Mouse (Mus musculus): Measurements from ENCODE around the gene Smim13. TPM values are rescaled to one million over a fixed set of nuclear protein-coding genes. Genes with fewer than 3 reads are reported as not detected.

Smim13 gene
- polyA plus RNA-seq, 1 experiment, result 4.2 TPM

GRCm38 (mm10) chr13:41291466-41291974, 41.9 kb downstream of the Smim13 start:
- no peaks in the 10 kb centered on the region for H3K79me3 ChIP-seq (ENCODE audit: low read depth)
- H3K4me3 ChIP-seq (ENCODE audit: insufficient read depth, poor library complexity, severe bottlenecking), result no peak overlapping the region
- H3K36me3 ChIP-seq (ENCODE audit: control insufficient read depth, insufficient read depth), result no peaks in the 10 kb centered on the region
- no peak overlapping the region for H3ac ChIP-seq (ENCODE audit: control insufficient read depth, insufficient read length, low read depth)
- TF ChIP-seq MYOG (IDR thresholded peaks at IDR 0.05; ENCODE audit: control insufficient read depth, extremely low read depth, insufficient read length) (no peak), USF1 (IDR thresholded peaks at IDR 0.05; ENCODE audit: low read depth) (no peak), MYOD1 (IDR thresholded peaks at IDR 0.05; ENCODE audit: control insufficient read depth, insufficient read length, low read depth) (no peak), FOSL1 (IDR thresholded peaks at IDR 0.05; ENCODE audit: insufficient read depth, low read length, poor library complexity, severe bottlenecking) (no peak), CTCF (IDR thresholded peaks at IDR 0.05; ENCODE audit: control insufficient read depth, insufficient read depth, insufficient read length) (no peak), MAX (IDR thresholded peaks at IDR 0.05) (no peak), CEBPB (IDR thresholded peaks at IDR 0.05; ENCODE audit: low read depth) (no peak)
- H3K79me2 ChIP-seq (ENCODE audit: control insufficient read depth, insufficient read depth), result no peaks in the 10 kb centered on the region
- no peaks in the 10 kb centered on the region for H3K27me3 ChIP-seq (ENCODE audit: control insufficient read depth, insufficient read depth, insufficient read length)

- Histone ChIP-seq H3K27me3 (ENCODE audit: control insufficient read depth, insufficient read depth, insufficient read length) (no peaks in the 10 kb centered on the region), H3K36me3 (ENCODE audit: control insufficient read depth, insufficient read depth) (no peaks in the 10 kb centered on the region), H3K79me3 (ENCODE audit: low read depth) (no peaks in the 10 kb centered on the region), H3ac (ENCODE audit: control insufficient read depth, insufficient read length, low read depth) (no peak overlapping the region), H3K79me2 (ENCODE audit: control insufficient read depth, insufficient read depth) (no peaks in the 10 kb centered on the region), H3K4me3 (ENCODE audit: insufficient read depth, poor library complexity, severe bottlenecking) (no peak overlapping the region)
- TF ChIP-seq MAX (IDR thresholded peaks at IDR 0.05) (no peak), FOSL1 (IDR thresholded peaks at IDR 0.05; ENCODE audit: insufficient read depth, low read length, poor library complexity, severe bottlenecking) (no peak), USF1 (IDR thresholded peaks at IDR 0.05; ENCODE audit: low read depth) (no peak), MYOG (IDR thresholded peaks at IDR 0.05; ENCODE audit: control insufficient read depth, extremely low read depth, insufficient read length) (no peak), CEBPB (IDR thresholded peaks at IDR 0.05; ENCODE audit: low read depth) (no peak), MYOD1 (IDR thresholded peaks at IDR 0.05; ENCODE audit: control insufficient read depth, insufficient read length, low read depth) (no peak), CTCF (IDR thresholded peaks at IDR 0.05; ENCODE audit: control insufficient read depth, insufficient read depth, insufficient read length) (no peak)
These were observed 44.0 kb downstream of the Smim13 start for GRCm38 (mm10) chr13:41293595-41293994.

- no peaks in the 10 kb centered on the region for H3K36me3 ChIP-seq (ENCODE audit: control insufficient read depth, insufficient read depth)
- no peaks in the 10 kb centered on the region for H3K79me3 ChIP-seq (ENCODE audit: low read depth)
- no peaks in the 10 kb centered on the region for H3K27me3 ChIP-seq (ENCODE audit: control insufficient read depth, insufficient read depth, insufficient read length)
- H3K79me2 ChIP-seq (ENCODE audit: control insufficient read depth, insufficient read depth), result no peaks in the 10 kb centered on the region
- TF ChIP-seq CTCF (IDR thresholded peaks at IDR 0.05; ENCODE audit: control insufficient read depth, insufficient read depth, insufficient read length) (no peak), MYOD1 (IDR thresholded peaks at IDR 0.05; ENCODE audit: control insufficient read depth, insufficient read length, low read depth) (no peak), CEBPB (IDR thresholded peaks at IDR 0.05; ENCODE audit: low read depth) (no peak), MYOG (IDR thresholded peaks at IDR 0.05; ENCODE audit: control insufficient read depth, extremely low read depth, insufficient read length) (no peak), MAX (IDR thresholded peaks at IDR 0.05) (no peak), USF1 (IDR thresholded peaks at IDR 0.05; ENCODE audit: low read depth) (no peak)
- no peak overlapping the region for H3ac ChIP-seq (ENCODE audit: control insufficient read depth, insufficient read length, low read depth)
- no peak overlapping the region for H3K4me3 ChIP-seq (ENCODE audit: insufficient read depth, poor library complexity, severe bottlenecking)
These were observed 46.2 kb downstream of the Smim13 start for GRCm38 (mm10) chr13:41295886-41296285.

GRCm38 (mm10) chr13:41296396-41296795, 46.8 kb downstream of the Smim13 start:
- H3K79me2 ChIP-seq (ENCODE audit: control insufficient read depth, insufficient read depth), result no peaks in the 10 kb centered on the region
- no peak for TF ChIP-seq FOSL1 (IDR thresholded peaks at IDR 0.05; ENCODE audit: insufficient read depth, low read length, poor library complexity, severe bottlenecking)
- no peak for TF ChIP-seq CEBPB (IDR thresholded peaks at IDR 0.05; ENCODE audit: low read depth)
- TF ChIP-seq MYOD1 (IDR thresholded peaks at IDR 0.05; ENCODE audit: control insufficient read depth, insufficient read length, low read depth), result no peak
- TF ChIP-seq USF1 (IDR thresholded peaks at IDR 0.05; ENCODE audit: low read depth), result no peak
- no peak for TF ChIP-seq CTCF (IDR thresholded peaks at IDR 0.05; ENCODE audit: control insufficient read depth, insufficient read depth, insufficient read length)
- TF ChIP-seq MAX (IDR thresholded peaks at IDR 0.05), result no peak

DNA sequence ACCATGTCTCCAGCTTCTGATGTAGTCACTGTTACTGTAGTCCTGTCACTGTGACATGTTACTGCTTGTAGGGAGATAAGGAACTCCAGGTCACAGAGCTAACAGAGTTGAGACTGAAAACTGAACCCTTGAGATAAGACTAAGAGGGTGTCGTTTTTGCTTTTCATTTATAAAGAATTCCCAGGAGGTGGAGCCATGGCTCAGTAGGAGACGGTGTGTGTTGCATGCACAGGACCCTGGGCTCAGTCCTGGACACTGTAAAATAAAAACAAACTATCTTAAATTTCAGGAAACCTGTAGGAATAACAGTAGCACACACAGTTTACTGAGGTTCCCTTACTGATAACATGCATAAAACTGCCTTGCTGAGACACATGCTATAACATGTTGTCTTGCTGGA, 48.9 kb downstream of the Smim13 start:
- no peak for TF ChIP-seq FOSL1 (IDR thresholded peaks at IDR 0.05; ENCODE audit: insufficient read depth, low read length, poor library complexity, severe bottlenecking)
- no peak for TF ChIP-seq CEBPB (IDR thresholded peaks at IDR 0.05; ENCODE audit: low read depth)
- no peak for TF ChIP-seq MAX (IDR thresholded peaks at IDR 0.05)

More at GRCm38 (mm10) chr13:41296396-41296795, 46.8 kb downstream of the Smim13 start:
- Histone ChIP-seq H3K79me3 (ENCODE audit: low read depth) (no peaks in the 10 kb centered on the region), H3K27me3 (ENCODE audit: control insufficient read depth, insufficient read depth, insufficient read length) (no peaks in the 10 kb centered on the region), H3ac (ENCODE audit: control insufficient read depth, insufficient read length, low read depth) (no peak overlapping the region), H3K4me3 (ENCODE audit: insufficient read depth, poor library complexity, severe bottlenecking) (no peak overlapping the region), H3K36me3 (ENCODE audit: control insufficient read depth, insufficient read depth) (no peaks in the 10 kb centered on the region)

DNA sequence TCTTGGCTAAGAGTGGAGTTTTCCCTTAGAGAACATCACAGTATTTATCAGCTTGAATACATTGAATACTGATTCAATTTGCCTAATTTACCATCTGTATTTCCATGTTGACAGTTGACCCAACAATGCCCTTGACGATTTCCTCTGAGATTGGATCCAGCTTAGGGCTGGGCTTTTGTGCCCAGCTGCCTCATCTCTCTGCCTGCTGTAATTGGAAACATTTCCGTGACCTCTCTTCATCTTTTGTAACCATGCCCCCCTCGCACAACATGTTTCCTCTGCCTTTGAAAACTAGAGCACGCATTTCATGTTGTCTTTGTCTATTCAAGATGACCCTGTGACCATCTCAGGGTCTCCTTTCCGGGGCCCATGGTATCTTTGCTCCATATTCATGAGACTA, 49.4 kb downstream of the Smim13 start:
- TF ChIP-seq CTCF (IDR thresholded peaks at IDR 0.05; ENCODE audit: control insufficient read depth, insufficient read depth, insufficient read length) (no peak), USF1 (IDR thresholded peaks at IDR 0.05; ENCODE audit: low read depth) (no peak), MYOD1 (IDR thresholded peaks at IDR 0.05; ENCODE audit: control insufficient read depth, insufficient read length, low read depth) (no peak), CEBPB (IDR thresholded peaks at IDR 0.05; ENCODE audit: low read depth) (no peak), MAX (IDR thresholded peaks at IDR 0.05) (no peak), FOSL1 (IDR thresholded peaks at IDR 0.05; ENCODE audit: insufficient read depth, low read length, poor library complexity, severe bottlenecking) (no peak), MYOG (IDR thresholded peaks at IDR 0.05; ENCODE audit: control insufficient read depth, extremely low read depth, insufficient read length) (no peak)
- Histone ChIP-seq H3K79me2 (ENCODE audit: control insufficient read depth, insufficient read depth) (no peaks in the 10 kb centered on the region), H3K79me3 (ENCODE audit: low read depth) (no peaks in the 10 kb centered on the region), H3ac (ENCODE audit: control insufficient read depth, insufficient read length, low read depth) (no peak overlapping the region), H3K36me3 (ENCODE audit: control insufficient read depth, insufficient read depth) (no peaks in the 10 kb centered on the region), H3K27me3 (ENCODE audit: control insufficient read depth, insufficient read depth, insufficient read length) (no peaks in the 10 kb centered on the region), H3K4me3 (ENCODE audit: insufficient read depth, poor library complexity, severe bottlenecking) (no peak overlapping the region)

More for the DNA sequence above, 48.9 kb downstream of the Smim13 start:
- Histone ChIP-seq H3K36me3 (ENCODE audit: control insufficient read depth, insufficient read depth) (no peaks in the 10 kb centered on the region), H3K27me3 (ENCODE audit: control insufficient read depth, insufficient read depth, insufficient read length) (no peaks in the 10 kb centered on the region), H3K4me3 (ENCODE audit: insufficient read depth, poor library complexity, severe bottlenecking) (no peak overlapping the region), H3ac (ENCODE audit: control insufficient read depth, insufficient read length, low read depth) (no peak overlapping the region), H3K79me2 (ENCODE audit: control insufficient read depth, insufficient read depth) (no peaks in the 10 kb centered on the region), H3K79me3 (ENCODE audit: low read depth) (no peaks in the 10 kb centered on the region)

Data from C2C12 (cell line).